1 mouse cellular context compared by ENCODE assay signal in genomic region chr7:27491856-27492255, GRCm38 (mm10).
TF ChIP-seq lines count a peak whose summit lies in the region.

No protein-coding gene starts in this region.

TF ChIP-seq in MEL, 35 proteins besides CTCF, POLR2A, EP300 and RAD21 (continued from another document):
- TF ChIP-seq SIN3A (IDR thresholded peaks at IDR 0.05; ENCODE audit: low read length) = no peak
- no peak for TF ChIP-seq NRF1 (IDR thresholded peaks at IDR 0.05; ENCODE audit: insufficient read depth, low read depth, low read length, poor library complexity, severe bottlenecking)
- no peak for TF ChIP-seq USF2 (IDR thresholded peaks at IDR 0.05; ENCODE audit: borderline replicate concordance in 1 of 2, insufficient read depth in 1 of 2, low read depth in 1 of 2, low read length in 2 of 2)
- TF ChIP-seq POLR2AphosphoS2 (IDR thresholded peaks at IDR 0.05; ENCODE audit: low read length) = no peak
- no peak for TF ChIP-seq BHLHE40 (IDR thresholded peaks at IDR 0.05; ENCODE audit: borderline replicate concordance, low read depth, low read length)
- TF ChIP-seq UBTF (IDR thresholded peaks at IDR 0.05; ENCODE audit: borderline replicate concordance, insufficient read depth, low read depth, low read length) = no peak
- TF ChIP-seq MXI1 (IDR thresholded peaks at IDR 0.05; ENCODE audit: low read depth, low read length) = no peak
- TF ChIP-seq JUND (IDR thresholded peaks at IDR 0.05; ENCODE audit: low read depth, low read length) = no peak
- no peak for TF ChIP-seq CHD2 (IDR thresholded peaks at IDR 0.05; ENCODE audit: low read length)
